Mouse (Mus musculus): ENCODE data around the gene Als2cl. TPM values are rescaled to one million over a fixed set of nuclear protein-coding genes. Genes with fewer than 3 reads are reported as not detected.
A peak's percentile ranks its signal among the peaks of the same experiment; 100 is the strongest.

Gene Als2cl
- total RNA-seq, 2 experiments from 2014 or later = 15.3 to 15.5 TPM

DNA sequence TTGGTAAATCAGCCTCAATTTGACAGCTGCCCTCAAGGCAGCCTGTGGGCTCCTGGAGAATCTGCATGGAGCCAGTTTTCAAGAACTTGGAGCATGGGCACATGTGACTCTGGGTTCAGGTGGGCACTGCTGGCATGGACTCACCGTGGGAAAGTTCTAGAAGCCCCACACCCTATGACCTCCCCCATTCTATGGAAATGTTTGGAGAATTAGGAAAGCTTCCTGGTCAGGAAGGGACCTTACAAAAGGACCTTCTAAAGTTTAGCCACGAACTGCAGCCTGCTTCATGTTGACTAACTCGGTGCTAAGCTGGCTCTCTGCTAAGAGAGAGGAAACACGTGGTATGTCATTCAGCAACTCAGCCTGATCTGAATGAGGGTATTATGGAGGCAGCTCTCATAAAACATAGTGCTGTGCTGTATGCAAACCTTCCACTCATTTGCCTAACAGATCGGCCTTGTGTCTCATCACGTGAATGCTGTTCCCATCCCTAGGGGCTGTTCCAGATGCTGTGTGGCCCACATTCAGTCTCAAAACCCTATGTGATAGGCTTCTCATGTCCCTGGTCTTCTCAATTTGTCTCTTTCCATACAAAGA, 29.8 kb downstream of the Als2cl start:
- intact Hi-C loops (cut with DNase I) = no loop called here
- no peak for DNase-seq

DNA sequence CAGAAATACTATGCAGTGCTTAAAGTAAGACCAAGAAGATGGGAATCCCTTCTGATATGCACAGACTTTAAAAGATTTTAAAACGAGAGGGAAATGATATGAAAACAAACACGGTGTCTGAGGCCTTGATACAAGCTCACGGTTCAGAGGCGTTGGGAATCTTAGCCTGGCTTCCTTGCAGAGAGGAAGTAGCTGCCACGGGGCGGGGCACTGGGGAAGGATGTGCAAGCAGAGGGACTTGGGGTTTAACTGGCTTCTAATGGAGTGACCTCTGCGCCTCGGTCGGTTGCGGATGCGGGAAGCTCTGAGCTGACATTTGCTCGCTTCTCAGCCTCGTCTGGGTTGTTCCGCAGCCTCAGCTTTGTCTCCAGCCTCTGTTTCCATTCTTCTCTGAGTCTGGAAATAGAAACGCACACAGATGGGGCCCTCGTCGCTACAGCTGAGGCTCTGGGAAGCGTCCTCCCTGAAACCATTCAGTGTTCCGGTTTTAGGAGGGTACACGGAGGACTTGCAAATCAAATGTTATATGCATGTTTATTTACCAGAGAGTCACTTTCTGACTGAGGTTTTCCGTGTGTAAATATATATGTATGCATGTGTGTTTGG, 35.1 kb downstream of the Als2cl start:
- no peak for DNase-seq
- intact Hi-C loops (cut with DNase I) = no loop called here

DNA sequence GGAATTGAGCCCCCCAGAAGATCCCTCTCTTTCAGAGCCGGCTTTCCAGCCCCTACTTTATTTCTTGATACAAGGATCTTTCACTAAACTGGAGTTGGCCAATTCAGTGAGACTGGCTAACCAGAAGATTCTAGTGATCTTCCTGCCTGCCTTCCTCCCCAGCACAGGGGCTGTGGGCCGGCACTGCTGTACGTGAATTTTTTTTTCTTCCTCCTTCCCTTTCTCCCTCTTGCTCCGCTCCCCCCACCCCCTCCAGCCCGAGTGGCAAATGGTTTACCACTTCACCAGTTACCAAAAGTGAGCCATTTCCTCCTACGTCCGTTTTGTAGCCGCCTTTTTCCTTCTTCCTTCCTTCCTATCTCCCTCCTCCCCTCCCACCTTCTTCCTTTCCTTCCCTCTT, 35.8 kb downstream of the Als2cl start:
- DNase-seq = no peak
- intact Hi-C loops (cut with DNase I) = no loop called here

DNA sequence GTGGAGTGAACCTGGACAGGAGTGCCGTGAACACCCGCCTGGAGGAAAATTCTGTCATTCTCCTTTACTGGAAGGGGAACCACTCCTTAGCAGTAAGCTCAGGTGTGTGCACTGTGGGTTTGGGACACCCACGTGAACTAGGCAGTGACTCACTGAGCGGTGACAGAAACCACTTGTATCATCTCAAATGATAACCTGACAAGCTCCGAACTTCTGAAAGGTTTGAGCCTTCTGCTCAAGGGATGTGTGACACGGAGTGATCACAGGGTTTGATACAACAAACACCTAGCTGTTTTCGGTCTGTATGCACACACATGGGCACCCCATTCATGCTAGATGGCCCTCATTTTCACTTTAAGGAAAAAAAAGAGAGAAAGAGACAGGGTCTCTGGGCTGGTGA, 37.1 kb downstream of the Als2cl start, which contains the start of gene Fam240a:
Gene Fam240a, minus strand, starts transcription at position 76 of the 400 bp plus-strand sequence.
- intact Hi-C loops (cut with DNase I) = no loop called here
- DNase-seq = no peak

DNA sequence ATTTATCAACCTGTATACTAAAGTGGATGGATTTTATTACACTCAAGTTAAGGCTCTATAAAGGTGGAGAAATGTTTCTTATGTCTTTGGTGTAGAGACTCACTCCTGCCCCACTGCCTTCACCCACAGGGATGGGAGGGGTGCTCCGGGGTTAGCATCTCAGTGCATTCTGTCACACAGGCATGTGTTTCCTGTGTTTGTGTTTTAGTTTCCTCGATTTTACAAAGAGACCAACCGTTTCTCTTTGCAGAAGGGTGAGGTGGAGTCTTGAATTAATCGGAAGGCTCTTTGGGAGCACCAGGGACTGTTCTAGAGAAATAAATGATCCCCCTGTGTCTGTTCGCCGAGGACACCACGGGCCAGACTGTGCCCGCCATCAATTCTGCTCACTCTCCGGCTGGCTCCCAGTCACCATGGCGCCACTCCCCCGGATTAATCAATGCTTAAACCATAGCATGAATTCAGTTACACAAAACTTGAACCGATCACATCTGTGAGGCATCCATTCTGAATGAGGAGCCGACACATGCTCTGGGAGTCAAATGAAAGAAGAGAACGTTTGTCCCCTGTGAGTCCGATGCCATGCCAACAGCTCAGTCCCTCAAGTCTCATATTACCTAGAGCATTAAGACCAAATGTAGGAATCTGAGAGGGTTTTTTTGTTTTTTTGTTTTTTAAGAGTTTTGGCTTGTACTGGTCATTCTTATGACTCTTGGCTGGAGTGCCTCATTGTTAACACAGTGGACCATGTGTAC, 41.2 kb downstream of the Als2cl start:
- intact Hi-C loops (cut with DNase I) = loop anchor here (5.0 kb wide), 2 partner anchors 39 to 76 kb away; partner anchors contain the start of gene Tmie
- DNase-seq = no peak

DNA sequence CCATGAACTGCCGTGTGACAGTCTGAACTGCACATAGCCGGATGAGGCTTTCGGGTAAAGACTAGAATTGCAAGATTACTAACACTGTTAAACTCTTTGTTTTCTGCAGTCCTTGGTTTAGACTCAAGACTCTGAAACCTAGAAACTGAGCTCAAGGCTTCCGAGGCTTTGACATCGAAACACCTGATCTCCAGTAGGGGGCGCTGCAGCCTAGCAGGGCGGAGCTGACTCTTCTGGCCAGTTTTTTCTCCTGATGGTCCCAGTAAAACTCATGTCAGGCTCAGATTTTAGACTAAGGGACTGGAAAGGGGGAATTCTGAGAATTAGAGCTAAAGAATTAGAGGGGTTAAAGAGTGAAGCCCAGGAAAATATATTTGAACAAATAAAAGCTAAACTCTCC, 43.1 kb downstream of the Als2cl start:
- intact Hi-C loops (cut with DNase I) = loop anchor here (2.0 to 5.0 kb wide), 5 partner anchors 20 to 150 kb away; partner anchors contain the start of gene Tmie
- peak; percentile 74 to 82 for DNase-seq

DNA sequence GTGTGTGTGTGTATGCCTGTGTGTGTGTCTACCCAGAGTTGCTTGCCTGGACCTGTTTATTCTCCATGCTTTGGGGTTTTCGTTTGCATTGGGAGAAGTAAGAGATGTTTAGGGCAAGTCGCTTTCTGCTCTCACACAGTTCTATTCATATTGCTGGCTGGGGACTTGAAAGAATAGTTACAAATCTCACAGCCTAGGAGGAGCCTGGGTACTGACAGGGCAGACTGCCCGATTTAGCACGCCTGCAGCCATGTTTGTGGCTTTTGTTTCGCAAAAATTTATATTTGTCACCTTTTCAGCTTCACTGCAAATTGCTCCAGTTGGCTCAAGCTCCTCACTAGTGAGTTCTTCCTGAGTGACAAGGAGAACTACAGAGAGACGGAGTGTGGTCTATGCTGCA, 51.9 kb downstream of the Als2cl start:
- intact Hi-C loops (cut with DNase I) = no loop called here
- DNase-seq = no peak

DNA sequence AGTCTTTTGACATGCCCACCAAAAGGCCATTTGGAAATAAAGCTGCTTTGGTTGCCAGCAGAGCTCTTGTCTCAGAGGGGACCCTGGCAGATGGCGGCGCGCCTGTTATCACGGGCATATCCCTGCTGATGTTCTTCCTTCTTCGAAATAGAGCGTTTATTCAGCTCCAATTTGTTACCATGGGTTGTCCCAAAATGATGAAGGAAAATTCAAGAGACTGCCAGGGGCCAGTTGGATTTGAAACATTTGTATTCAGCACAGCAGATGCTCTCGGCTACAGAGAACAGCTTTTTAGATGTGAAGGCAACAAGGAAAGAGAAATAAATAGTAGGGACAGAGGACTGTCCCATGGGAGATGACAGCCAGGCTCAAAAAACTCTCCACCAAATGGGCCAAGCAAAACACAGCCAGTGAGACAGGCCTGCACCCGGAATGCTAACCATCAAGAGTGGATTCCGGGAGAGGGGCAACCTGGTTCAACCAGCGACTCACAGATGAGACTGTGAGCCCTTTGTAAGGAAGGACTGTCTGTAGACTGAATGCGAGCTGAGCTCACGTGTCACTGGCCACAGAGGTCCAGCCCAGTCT, 54.3 kb downstream of the Als2cl start:
- DNase-seq = peak; percentile 26 to 32

DNA sequence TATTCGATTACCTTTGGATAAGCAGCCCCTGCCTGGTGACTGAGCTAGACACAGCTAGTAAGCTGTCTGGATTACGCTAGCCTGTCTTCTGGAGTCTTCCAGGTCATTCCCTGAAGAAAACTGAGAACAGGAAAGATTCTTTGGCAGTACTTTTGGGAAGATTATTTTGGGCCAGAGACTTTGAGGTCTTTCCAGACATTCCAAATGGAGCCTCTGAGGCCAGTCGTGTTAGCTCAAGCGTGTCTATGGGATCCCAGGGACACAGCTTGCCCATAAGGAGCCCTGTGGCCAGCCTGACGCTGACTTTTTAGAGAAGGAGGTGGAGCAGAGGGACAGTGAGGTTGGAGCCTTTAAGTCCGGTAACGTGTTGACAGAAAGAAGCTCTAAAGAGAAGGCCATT, 56.3 kb downstream of the Als2cl start:
- peak in 1 of 2 experiments; percentile 34 for DNase-seq
- intact Hi-C loops (cut with DNase I) = no loop called here

More for the DNA sequence above, 54.3 kb downstream of the Als2cl start:
- intact Hi-C loops (cut with DNase I) = no loop called here

DNA sequence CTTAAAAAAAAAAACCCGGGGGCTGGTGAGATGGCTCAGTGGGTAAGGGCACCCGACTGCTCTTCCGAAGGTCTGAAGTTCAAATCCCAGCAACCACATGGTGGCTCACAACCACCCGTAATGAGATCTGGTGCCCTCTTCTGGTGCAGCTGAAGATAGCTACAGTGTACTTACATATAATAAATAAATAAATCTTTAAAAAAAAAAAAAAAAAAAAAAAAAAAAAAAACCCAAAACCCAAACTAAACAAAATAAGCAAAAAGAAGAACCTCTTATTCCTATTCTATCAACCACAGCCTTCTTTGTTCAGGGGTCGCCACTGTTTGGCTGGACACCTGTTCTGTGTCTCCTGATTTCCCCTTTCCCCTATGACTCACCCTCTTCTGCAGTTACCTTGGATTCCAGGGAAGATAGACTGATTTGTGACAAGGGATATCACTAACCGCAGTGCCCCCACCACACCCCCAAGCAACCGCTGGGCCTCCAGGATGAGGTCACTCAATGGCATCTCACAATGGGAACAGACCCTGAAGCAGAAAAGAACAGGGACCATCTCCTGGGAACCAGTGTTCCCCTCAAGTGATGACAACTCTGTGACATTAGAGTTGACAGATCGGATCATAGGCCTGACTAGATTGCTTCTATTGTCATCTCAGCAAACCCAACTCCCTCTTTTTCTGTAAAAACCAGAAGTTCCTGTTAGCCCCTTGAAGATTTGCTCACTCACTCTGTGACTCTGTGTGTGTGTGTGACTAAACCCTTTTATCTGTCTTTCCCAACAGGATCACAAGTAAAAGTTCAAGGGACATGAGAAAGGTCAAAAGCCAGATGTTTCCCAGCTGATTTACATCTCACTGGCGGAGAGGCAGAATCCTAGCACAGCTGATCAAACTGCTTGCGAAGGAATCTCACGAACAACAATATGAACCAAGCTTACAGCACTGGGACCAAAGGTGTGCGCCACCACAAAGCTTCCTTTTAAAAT, 58.1 kb downstream of the Als2cl start:
- DNase-seq = no peak
- intact Hi-C loops (cut with DNase I) = no loop called here

DNA sequence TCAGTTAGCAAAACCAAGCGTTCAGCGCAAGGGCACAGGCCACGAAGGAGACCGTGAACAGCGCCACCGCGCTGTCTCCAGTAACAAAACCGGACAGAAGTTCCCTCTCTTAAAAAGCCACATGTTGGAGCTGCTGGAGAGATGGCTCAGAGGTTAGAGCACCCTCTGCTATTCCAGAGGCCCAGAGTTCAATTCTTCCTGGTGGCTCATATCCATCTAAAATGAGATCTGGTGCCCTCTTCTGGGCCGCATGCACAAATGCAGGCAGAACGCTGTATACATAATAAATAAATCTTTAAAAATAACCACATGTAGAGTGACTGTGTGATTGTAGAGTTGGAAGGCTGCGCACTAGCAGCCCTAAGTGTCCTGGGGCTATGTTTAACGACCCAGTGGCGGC, 64.6 kb downstream of the Als2cl start:
- DNase-seq = no peak
- intact Hi-C loops (cut with DNase I) = no loop called here

DNA sequence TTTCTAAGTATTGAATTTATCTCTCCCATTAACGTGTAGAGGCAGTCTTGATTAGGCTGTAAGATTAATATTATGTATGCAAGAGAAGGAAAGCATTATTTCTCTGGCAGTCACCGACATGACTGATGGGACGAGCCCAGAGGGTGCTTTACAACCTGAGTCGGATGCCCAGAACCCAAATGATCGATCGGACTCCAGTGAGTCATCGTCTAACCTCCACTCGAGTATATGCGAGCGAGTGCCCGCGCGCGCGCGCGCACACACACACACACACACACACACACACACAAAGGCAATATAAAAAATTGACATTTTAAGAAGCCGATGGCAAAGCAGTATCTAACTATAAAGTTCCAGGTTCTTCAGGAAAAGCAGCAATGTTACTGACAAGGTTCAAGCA, 65.7 kb downstream of the Als2cl start:
- intact Hi-C loops (cut with DNase I) = no loop called here

DNA sequence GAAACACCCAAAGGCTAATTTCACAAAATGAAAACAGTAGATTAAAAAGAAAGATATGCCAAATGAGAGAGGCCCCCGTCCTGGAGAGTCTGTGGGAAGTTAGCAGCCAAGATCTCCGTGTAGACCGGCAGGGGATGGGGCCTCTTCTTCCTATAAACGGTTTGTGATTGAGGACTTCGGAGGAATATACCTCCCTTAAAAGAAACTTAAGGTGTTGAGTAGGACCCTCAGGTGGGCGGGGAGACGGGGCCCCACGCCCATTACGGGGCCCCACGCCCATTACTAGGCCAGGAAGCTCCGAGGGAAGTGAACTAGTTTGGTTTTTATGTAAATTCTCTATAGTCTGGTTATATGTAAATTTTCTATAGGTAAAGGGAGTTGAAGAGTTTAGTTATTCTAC, 66.3 kb downstream of the Als2cl start, which contains the start of gene Tdgf1:
Gene Tdgf1, minus strand, starts transcription at position 233 of the 400 bp plus-strand sequence.
- intact Hi-C loops (cut with DNase I) = no loop called here
- no peak for DNase-seq

More for the DNA sequence above, 65.7 kb downstream of the Als2cl start:
- no peak for DNase-seq

DNA sequence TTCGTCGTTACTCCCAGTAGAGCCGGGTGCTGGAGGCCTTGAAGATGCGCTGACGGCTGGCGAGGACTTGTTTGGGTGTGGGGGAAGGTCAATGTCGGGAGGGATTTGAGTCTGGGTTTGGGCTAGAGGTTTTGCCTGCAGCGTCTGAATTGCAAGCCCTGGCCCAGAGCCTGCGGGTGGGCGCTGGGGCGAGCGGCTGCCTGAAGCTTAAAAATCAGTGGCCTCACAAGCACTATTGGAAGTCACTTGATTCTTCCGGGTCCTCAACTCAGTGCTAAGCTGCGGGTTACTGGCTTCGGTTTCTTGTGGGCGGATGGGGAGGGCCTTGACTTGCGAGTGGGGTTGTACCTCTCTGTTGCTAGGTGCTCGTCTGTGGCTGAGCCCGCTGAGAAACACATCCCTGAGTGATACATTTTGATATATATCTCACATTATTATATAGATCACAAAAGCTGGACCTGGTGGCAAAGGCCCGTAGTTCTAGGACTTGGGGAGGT, 66.9 kb downstream of the Als2cl start:
- DNase-seq = no peak
- intact Hi-C loops (cut with DNase I) = no loop called here

DNA sequence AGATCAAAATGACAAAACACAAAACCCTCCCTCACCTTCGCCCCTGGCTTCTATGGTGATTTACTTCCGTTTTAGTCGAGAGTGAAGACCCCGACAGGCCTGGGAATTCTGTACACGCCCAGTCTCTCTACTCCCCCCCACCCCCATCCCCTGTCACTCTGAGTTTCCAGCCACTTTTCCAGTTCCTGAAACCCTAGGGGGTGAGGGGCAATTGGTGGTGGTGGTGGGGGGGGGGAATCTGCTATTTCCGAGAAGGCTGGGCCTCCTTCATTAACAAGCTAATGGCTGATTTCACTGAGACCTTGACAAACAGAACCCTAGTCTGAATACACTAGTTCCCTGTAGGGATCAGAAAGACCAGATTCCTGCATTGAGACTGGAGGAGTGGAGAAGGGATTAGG, 67.6 kb downstream of the Als2cl start:
- no peak for DNase-seq

DNA sequence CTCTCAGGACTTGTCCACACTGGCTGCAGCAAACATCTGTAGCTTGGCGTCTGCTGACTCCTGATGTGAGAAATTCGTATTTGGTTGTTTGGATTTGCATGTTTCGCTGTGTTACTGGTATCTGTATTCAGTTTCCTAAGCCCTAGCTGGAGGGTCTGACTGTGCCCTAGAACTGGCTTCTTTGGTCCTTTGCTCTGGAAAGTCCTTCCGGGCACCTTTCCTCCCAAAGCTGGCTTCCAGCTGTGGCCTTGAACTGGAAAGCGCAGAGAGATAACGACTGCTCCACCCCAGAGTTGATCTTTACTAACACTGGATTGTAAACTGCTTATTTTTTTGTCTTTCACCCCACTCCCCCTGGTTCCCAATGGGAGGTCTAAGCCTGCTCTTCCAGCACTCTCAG, 68.2 kb downstream of the Als2cl start:
- no peak for DNase-seq
- intact Hi-C loops (cut with DNase I) = no loop called here

More for the DNA sequence above, 67.6 kb downstream of the Als2cl start:
- intact Hi-C loops (cut with DNase I) = no loop called here

DNA sequence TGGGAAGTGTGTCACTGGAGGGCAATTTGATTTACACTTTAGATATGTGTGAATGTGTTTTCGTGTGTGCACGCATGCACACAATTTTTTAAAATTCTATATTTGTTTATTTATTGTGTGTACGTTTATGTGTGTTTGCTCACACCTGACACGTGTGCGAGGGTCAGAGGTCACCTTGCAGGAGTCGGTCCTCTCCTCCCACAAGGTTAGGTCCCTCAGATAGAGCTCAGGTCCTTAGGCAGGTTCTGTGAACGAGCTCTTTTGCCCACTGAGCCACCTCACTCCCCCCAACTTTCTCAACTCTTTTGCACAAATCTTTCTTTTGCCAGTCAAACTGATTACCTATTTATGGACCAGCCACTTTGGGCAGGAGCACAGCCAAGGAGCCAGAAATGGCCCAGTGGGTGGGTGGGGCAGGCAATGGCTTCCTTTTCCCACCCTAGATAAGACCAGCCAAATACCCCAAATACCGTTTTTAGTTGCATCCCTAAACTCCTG, 69.2 kb downstream of the Als2cl start:
- DNase-seq = no peak
- intact Hi-C loops (cut with DNase I) = no loop called here

DNA sequence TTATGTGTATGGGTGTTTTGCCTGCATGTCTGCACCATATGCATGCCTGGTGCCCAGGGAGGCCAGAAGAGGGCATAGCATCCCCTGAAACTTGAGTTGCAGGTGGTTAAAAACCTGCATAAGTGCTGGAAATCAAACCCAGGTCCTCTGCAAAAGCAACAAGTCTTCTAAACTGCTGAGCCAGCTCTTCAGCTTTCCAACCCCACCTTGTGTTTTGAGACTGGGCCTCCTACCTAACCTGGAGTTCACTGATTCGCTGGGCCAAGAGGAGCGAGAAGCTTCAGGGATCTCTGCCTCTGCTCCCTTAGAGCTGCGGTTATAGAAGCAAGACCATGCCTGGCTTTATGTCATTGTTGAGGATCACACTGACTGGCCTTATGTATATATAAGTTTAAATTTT, 70.4 kb downstream of the Als2cl start:
- no peak for DNase-seq
- intact Hi-C loops (cut with DNase I) = loop anchor here (5.0 kb wide), 1 partner anchor 168 kb away; no protein-coding TSS in a partner anchor

Measured in heart, postnatal 36 days (tissue).